Mouse (Mus musculus) thymus, postnatal 36 days (tissue): ENCODE measurements around the gene Usp2.

Experiments used
- DNase-seq, 2 experiments: peaks; one replicate each; pipeline ENCODE4 v3.0.0; 2022; ENCODE audit warnings: mixed read lengths in 2 of 2

Gene Usp2

DNA sequence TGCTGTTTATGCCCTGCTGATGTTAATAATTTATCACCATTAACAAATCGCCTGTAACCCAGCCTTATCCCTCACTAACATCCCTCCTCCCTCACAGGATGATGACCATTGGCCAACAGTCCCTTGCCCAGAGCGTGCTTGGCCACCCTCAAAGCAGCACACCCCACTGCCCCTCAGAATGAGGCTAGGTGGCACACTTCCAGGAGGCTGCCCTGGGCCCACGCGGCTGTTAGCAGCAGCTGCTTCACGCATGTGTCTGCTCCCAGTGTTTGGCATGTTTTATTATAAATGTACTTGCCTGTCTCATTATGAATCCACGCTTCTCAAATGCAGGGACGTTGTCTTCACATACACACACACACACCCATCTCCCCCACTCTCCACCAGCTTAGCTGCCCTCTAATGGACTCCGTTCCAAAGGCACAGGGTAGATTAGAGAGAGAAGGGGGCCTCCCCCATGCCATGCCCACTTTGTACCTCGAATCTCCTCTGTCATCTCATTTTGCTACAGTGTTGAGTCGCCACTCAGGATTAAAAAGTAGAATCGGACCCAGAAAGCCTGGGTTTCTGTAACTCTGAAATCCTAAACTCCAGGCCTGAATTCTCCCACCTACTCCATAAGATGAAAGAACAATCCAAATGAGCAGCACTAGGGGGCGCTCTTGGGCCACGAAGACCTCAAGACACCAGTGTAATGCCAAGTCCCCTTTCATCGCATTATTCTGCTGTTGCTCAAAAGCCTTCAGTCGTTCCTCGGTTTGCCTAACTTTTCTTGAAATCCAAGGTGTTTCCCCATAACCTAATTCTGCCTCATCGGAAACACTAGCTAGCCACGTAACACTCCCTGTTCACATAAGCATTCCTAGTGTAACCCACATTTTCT lies 59.0 kb downstream of the Usp2 start:
- peak; percentile 77 to 84 for DNase-seq

DNA sequence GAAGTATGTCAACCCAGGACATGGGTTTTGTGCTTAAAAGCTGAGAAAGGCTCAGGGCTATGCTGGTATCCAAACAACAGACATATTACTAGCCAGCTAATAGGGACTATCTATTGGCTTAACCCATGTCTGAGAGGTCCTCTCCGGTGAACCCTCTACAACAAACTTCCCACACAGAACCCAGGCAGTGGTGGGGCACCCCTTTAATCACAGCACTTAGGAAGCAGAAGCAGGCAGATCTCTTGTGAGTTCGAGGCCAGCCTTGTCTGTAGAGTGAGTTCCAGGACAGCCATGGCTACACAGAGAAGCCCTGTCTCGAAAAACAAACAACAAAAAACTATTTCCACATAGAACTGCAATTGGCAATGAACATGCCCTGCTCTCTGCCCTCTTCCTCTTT lies 59.9 kb downstream of the Usp2 start:
- peak in 1 of 2 experiments; percentile 6 for DNase-seq

DNA sequence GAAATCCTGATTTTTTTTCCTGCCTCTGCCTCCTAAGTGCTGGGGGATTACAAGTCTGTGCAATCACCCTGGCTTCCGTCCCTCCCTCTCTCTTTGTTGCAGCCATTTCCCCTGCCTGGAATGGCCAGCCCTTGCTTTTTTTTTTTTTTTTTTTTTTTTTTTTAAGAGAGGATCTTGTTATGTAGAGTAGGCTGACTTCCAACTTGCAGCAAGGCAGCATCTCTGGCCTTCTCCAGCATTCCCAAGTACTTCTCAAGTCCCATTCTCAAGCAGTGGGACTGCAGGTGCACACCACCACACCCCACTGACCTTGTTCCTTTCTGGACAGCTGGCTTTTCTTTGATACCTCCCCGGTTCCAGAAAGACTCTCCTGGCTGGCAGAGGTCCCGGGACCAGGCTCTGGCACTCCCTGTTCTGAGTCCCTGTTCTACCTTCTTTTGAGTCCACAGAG lies 60.6 kb downstream of the Usp2 start:
- peak in 1 of 2 experiments; percentile 2 for DNase-seq

DNA sequence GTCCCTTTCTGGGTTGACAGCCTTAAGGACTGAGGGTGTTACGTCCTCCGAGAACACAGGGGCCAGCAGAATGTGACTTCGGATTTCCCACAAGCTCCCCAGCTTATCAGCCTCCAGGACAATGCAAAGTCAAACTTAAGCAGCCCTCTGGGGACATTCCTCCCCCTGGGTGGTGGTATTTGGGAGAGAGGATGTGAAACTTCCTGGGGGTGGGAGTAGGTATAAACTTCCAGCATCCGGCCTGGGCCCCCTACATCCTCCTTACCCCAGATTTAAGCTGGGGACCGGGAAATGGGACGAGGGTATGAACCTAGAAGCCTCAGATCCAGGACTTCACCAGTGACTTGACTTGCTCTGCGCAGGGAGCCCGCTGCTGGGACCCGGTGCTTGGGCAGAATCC lies 62.8 kb downstream of the Usp2 start:
- DNase-seq, result no peak

DNA sequence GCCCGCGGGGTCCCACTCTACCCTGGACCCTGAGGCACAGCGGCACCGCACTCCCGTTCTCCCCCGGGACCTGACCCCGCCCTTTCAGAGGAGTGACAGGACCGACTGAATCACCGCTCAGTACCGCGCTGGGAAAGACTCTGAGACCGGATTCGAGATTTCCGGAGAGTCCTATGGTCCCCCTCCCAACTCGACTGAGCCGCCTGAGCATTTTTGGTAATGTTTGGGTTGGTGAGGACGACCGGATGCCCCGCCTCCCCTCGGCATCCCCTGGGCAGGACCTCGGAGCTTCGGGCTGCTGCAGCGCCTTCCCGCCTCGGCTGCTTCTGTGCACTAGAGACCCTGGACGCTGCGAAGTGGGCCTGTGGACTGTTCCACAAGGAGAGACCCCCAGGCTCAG lies 63.2 kb downstream of the Usp2 start:
- DNase-seq, result peak; percentile 77 to 85

DNA sequence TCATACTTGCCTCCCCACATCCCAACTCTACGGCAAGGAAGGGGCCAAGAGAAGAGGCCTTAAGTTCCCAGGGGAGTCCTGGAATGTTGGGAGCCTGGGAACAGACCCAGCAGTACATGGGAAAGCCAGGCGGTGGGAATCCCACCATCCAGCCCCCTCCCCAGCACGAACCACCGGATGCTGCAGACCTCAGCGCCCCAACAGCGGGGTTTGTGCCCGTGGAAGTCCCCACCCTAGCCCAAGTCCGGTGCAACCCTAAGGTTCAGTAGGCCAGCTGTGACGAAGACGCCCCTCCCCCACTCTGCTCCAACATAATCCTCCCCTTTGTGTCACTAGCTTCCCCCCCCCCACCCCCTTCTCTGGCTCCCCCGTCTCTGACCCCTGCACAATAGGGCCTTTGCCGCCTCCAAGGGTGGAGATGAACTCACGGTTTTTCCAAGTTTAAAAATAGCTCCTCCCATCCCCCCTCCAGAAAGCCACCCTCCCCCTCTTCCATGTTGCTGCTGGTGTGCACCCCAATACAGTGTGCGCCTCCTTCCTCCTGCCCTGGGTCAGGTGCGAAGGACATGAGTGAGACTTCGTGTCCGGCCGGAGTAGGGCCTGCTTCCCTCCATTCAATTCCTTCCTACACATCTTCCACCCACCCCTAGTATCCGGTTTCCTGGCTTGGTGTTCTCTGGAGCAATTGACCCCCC lies 63.9 kb downstream of the Usp2 start:
- peak in 1 of 2 experiments; percentile 50 for DNase-seq

DNA sequence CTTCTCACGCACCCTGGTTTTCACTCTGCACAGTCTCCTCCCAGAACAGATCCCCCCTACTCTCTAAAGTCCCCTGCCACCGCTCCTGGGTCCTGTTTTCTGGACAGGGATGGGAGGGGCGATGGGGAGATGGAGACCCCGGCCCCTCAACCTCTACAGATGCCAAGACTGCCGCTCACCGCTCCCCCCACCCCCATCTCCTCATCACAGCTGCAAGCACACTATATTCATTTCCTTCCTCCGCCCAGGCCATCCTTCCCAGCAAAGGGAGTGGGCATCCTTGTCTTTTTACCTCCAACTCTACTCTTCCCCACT lies 64.4 kb downstream of the Usp2 start:
- DNase-seq, result no peak

DNA sequence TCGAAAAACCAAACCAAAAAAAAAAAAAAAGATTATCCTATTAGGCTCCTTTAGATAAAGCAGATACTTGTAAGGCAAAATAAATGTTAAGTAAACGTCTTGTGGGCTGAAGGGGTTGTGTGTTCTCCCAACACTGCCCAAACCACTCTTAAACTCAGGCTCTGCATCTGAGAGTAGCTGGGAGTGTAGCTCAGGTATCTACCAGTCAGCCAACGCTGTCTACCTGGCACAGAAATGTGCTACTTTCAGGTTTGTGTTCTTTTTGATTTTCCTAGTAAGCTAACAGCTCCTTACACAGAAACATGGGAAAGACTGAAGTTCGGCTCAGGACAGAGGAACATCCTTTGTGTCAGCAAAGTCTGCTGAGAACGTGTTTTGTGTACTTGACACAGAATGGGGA lies 65.4 kb downstream of the Usp2 start:
- no peak for DNase-seq

DNA sequence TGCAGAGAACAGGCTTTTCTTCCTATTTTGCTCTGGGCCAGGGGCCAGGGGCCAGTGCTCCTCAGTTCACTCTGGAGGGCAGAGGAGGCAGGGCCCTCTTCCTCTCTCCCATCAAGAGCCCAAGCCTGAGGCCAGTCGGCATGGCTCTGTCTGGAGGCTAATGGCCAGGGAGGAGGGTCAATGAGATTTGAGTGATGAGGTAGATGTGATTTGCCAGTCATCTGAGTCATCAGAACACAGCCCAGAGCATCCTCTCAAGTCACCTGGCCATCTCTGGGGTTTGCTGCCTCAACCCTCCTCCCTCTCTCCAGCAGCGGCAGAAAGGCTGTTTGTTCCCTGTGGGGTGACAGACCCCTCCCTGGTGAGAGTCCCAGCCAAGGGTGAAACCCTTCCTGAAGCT lies 66.5 kb downstream of the Usp2 start:
- DNase-seq, result no peak

DNA sequence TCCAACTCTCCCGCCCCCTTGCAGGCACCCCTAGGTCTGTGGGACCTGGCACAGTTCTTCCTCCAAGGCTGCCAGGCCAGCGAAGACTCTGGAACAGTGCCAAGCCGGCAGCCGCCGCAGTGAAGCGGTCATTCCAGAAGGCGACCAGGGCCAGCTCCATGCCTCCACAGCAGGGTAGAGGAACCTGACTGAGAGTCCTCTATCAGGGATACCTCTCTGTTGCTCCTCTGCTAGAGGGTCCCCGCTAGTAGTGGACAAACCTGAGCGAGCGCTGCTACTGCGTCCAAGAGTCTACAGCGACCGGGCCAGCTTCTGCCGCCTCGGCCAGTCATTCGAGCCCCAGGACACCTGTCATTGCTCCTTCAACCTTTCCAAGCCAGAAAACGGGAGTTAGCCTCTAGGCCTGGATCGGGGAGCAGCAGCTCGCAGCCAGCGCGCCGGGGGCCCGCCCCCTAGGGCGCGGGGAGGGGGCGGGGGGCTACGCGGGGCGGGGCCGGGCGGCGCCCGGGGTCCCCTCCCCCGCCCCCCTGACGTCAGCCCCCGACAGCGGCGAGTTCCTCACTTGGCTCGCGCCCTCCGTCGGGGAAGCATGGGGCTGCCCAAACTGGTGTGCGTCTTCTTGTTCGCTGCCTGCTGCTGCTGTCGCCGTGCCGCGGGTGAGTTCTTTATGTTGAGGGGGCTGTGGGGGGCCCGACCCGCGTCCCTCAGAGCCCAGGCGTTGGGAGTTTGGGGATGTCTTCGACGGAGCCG lies 67.5 kb downstream of the Usp2 start, which contains the start of gene Mcam:
Mcam (plus strand) TSS at position 369 of the 750 bp plus-strand sequence.
- DNase-seq, result peak; percentile 49 to 69

DNA sequence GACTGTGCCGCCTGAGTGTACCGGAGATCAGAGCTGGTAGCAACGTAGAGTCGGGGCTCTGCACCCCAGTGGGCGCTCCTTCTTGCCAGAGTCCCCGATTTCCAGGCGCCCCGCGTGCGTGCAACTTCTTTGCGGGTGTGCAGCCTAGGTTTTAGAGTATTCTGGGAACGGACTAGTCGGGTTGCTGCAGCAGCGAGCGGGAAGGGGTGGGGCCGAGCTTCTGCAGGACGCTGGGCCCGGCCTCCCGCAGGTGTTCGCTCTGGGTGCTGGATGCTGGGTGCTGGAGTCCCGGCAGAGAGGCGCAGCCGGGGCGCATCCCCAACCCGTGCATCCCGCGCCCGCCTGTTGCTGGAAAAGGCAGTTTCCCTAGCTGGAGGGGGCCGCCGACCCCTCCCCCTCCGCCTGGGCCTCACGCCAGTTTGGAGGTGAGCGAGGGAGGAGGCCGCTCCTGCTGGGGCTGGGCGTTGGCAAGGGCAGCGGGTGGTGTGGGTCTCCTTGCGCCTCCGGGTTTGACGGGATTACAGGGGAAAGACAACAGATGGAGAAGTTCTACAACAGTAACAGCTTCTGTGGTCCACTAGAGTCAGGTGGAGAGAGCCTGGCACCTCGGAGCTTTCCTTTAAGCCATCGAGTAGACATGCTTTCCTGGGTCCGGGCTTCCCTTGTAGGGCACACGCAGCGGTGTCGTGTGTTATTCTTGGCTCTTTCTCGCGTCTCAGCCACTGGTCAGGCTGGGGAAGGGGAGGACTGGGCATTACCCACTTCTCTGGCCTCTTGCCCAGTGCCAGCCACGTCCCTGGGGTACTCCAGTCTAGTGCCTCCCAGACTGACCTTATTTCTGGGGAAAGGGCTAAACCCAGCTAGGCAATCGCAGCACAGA lies 68.3 kb downstream of the Usp2 start:
- DNase-seq, result peak; percentile 56 to 71

DNA sequence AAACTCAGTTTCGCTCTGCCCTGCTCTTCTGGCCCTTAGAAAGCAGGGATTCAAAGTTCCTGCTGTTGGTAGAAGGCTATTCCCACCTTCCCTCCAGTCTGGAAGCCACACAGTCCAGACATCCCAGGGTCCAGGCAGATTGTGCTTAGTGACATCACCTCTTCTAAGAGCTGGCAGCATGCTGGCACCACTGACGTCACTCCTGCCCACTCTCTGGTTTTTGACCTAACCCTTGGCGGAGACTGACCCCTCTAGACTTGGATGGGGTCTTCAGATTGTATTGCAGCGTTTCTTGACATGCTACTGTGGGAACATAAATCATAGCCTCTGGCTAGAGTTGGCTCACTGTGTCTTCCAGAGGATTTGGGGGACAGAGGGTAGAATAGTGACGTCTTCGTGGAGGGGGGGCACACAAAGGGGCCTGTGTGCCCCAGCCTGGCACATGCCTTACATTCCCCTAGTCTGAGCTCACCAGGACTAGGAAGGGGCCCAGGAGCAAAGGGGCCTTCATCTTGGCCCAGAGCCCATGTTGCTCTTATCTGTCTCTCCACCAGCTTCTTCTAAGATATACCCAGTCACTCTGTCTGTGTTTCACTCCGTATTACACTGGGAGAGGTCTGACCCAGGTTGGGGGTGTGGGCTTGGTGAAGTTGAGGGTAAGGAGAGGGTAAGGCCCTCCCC lies 69.0 kb downstream of the Usp2 start:
- DNase-seq, result no peak

DNA sequence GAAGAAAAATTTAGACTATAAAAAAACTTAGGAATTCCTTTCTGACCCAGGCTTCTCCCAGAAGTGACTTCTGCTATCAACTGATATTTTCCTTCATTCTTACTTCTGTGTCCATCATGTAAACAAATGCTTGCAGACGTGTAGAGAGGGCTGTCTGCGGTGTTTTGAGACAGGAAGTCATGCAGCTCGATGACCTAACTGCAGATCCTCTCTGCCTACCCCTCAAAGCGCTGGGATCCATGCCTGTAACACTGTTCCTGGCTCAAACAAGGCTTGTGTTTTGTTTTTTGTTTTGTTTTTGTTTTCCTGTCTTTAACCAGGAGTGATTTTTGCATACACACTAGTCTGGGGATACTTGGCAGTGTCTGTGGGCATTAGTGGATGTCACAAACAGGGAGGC lies 71.0 kb downstream of the Usp2 start:
- no peak for DNase-seq

DNA sequence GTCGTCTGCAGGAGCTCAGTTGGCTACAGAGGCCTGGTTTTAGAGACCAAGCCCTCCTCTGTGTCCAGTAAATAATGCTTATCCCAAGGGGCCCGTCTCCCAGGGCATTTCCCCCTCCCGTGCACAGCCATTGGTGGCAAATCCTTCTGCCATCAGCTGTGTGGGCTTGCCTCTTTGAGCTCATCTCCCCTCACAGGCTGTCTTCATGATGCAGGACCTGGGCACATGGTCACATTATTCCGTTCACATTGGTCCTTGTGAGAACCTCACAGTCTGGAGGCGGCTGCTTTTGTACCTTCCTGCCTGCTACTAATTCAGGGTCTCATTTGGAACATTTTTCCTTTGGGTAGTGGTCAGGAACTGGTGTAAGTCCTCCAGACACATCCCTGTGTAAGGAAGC lies 75.1 kb downstream of the Usp2 start:
- DNase-seq, result no peak

DNA sequence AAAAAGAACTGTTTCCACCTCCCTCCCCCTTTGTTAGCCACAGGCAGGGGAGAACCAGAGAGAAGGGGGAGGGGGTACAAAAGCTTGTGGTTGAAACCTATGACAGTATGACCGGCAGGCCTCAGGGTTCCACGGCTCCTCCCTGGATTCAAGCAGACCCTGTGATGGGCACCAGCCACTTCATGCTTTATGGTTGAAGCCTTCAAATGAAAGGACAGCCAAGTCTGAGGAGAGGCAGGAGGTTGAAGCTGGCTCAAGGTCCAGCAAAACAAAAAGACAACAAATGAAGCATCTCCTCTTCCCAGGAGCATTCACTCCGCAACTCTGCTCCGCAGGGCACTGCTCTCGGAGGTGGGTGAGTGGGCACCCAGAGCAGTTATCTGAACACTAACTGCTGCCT lies 76.6 kb downstream of the Usp2 start:
- no peak for DNase-seq

DNA sequence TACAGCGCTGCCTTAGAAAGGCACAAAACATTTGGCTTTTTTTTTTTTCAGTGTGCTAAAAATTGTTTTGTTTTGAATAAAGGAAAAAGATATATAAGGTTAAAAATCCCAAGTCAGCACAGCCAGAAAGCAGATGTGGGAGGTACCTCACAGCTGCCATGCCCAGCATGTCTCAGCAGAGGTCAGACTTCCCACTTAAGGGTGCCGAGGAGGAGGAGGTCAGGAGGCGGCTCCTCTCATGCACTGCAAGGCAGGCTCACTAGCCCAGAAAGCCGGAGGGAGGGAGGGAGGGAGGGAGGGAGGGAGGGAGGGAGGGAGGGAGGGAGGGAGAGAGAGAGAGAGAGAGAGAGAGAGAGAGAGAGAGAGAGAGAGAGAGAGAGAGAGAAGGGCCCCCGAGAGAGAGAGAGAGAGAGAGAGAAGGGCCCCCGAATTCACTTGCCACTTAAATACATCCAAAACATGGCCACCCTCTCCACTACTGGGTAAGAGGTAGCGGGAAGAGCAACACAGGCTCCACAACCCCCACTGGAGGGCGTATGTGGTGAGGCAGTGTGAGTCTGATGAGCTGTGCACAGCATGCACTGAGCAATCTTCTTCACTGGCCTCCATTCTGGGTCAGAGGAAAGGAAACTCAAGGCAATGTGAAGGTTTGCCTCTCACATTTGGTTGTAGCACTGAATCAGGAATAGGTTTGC lies 77.3 kb downstream of the Usp2 start:
- DNase-seq, result no peak

DNA sequence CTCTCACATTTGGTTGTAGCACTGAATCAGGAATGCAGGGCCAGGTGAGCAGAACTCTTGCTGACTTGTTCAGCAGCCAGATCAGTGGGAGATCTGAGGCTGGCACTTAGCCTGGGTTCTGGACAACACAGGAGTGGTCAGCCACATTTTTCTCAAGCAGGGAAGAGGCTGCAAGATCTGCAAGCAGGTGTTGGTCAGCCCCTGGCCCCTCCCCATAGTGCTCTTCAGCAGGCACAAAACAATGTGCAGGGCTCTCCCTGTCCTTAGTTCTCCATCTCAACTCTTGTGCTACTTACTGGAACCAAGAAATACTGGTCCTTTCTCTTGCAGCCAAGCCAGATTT lies 77.9 kb downstream of the Usp2 start:
- no peak for DNase-seq
